Mouse (Mus musculus) CH12.LX (cell line): ENCODE measurements around the gene Zfp334. TPM values are rescaled to one million over a fixed set of nuclear protein-coding genes. Genes with fewer than 3 reads are reported as not detected.

Source experiments
- DNase-seq: peaks from one replicate; pipeline ENCODE4 v3.0.0-alpha.2; 2013; ENCODE audit errors: extremely low read depth
- H3K27ac ChIP-seq: 2 replicates; pipeline ENCODE4 v1.5.1; 2012; ENCODE audit warnings: low read depth, mild to moderate bottlenecking, control low read depth, moderate library complexity; ENCODE audit not compliant: insufficient read depth
- H3K27me3 ChIP-seq: replicated peaks from 2 replicates; pipeline ENCODE3; 2012; ENCODE audit warnings: inconsistent platforms
- H3K36me3 ChIP-seq, 2 experiments: replicated peaks in 1 of 2; 2 replicates each; pipeline versions ENCODE3 to v1.6.1; 2012; ENCODE audit warnings: inconsistent platforms in 1 of 2, low read length in 1 of 2, mild to moderate bottlenecking in 1 of 2, mixed read lengths in 1 of 2, moderate library complexity in 1 of 2; ENCODE audit not compliant: control insufficient read depth in 1 of 2, insufficient read depth in 1 of 2
- H3K4me1 ChIP-seq, 2 experiments: 2 replicates each; pipeline ENCODE4 v1.6.1; 2012; ENCODE audit warnings: inconsistent platforms in 1 of 2, moderate library complexity in 1 of 2; ENCODE audit not compliant: insufficient read depth in 2 of 2, control insufficient read depth in 1 of 2
- H3K4me2 ChIP-seq: 2 replicates; pipeline ENCODE4 v1.6.1; 2012; ENCODE audit warnings: low read depth, mild to moderate bottlenecking, control low read depth; ENCODE audit not compliant: poor library complexity, insufficient read depth, severe bottlenecking
- H3K4me3 ChIP-seq, 3 experiments: fragments of 150-350 bp in 1 of 3; sonication (generic) in 1 of 3; replicated peaks in 1 of 3; 2 replicates each; pipeline versions ENCODE3 to v1.5.1; 2011 to 2012; ENCODE audit warnings: low read depth in 2 of 3, low read length in 2 of 3, mild to moderate bottlenecking in 2 of 3, moderate library complexity in 2 of 3, control low read depth in 1 of 3, improper control_type of control experiment in 1 of 3, inconsistent platforms in 1 of 3, mixed read lengths in 1 of 3; ENCODE audit not compliant: poor library complexity in 1 of 3
- H3K79me2 ChIP-seq: replicated peaks from 2 replicates; pipeline ENCODE4 v1.6.1; 2012; ENCODE audit warnings: mild to moderate bottlenecking, moderate library complexity; ENCODE audit not compliant: control insufficient read depth, poor library complexity, insufficient read depth, severe bottlenecking; ENCODE audit errors: extremely low read depth
- H3K9ac ChIP-seq: 2 replicates; pipeline ENCODE4 v1.6.1; 2012; ENCODE audit warnings: low read depth, mild to moderate bottlenecking, control low read depth, moderate library complexity; ENCODE audit not compliant: insufficient read depth
- H3K9me3 ChIP-seq: replicated peaks from 2 replicates; pipeline ENCODE3; 2012; ENCODE audit warnings: low read length, inconsistent platforms, mixed read lengths
- BHLHE40 ChIP-seq: IDR thresholded peaks from 2 replicates; pipeline ENCODE4 v1.6.1; 2011; ENCODE audit warnings: mild to moderate bottlenecking, low read depth, low read length, improper control_type of control experiment
- CTCF ChIP-seq, 2 experiments: IDR thresholded peaks in 1 of 2; conservative IDR thresholded peaks in 1 of 2; 2 replicates each; pipeline ENCODE4 v1.5.1; 2011 to 2012; ENCODE audit warnings: low read depth in 2 of 2, low read length in 2 of 2, improper control_type of control experiment in 1 of 2, inconsistent platforms in 1 of 2, mild to moderate bottlenecking in 1 of 2, moderate library complexity in 1 of 2
- ETS1 ChIP-seq: conservative IDR thresholded peaks from 2 replicates; pipeline ENCODE4 v1.6.1; 2012; ENCODE audit warnings: low read depth, mild to moderate bottlenecking, inconsistent platforms, low read length, improper control_type of control experiment, moderate library complexity
- GABPA ChIP-seq: IDR thresholded peaks from 2 replicates; pipeline ENCODE4 v1.6.1; 2012; ENCODE audit warnings: low read depth, low read length, improper control_type of control experiment, inconsistent platforms; ENCODE audit not compliant: insufficient replicate concordance
- IRF4 ChIP-seq: IDR thresholded peaks from 2 replicates; pipeline ENCODE4 v1.6.1; 2014; ENCODE audit warnings: low read depth, mild to moderate bottlenecking, inconsistent platforms, low read length, improper control_type of control experiment
- JUN ChIP-seq: IDR thresholded peaks from 2 replicates; pipeline ENCODE4 v1.6.1; 2011; ENCODE audit warnings: low read depth, mild to moderate bottlenecking, low read length, improper control_type of control experiment, moderate library complexity; ENCODE audit not compliant: insufficient read depth
- KAT2A ChIP-seq: IDR thresholded peaks from 2 replicates; pipeline ENCODE4 v1.6.1; 2012; ENCODE audit warnings: low read length, improper control_type of control experiment, inconsistent platforms; ENCODE audit not compliant: insufficient replicate concordance
- MAFK ChIP-seq: IDR thresholded peaks from 2 replicates; pipeline ENCODE4 v1.6.1; 2011; ENCODE audit warnings: low read length, improper control_type of control experiment; ENCODE audit not compliant: insufficient replicate concordance
- MEF2A ChIP-seq: IDR thresholded peaks from 2 replicates; pipeline ENCODE4 v1.6.1; 2014; ENCODE audit warnings: low read depth, mild to moderate bottlenecking, inconsistent platforms, low read length, improper control_type of control experiment, borderline replicate concordance
- MXI1 ChIP-seq: IDR thresholded peaks from 2 replicates; pipeline ENCODE4 v1.6.1; 2011; ENCODE audit warnings: mild to moderate bottlenecking, low read depth, low read length, improper control_type of control experiment
- MYC ChIP-seq: IDR thresholded peaks from 2 replicates; pipeline ENCODE4 v1.6.1; 2011; ENCODE audit warnings: low read depth, mild to moderate bottlenecking, improper control_type of control experiment, low read length
- PAX5 ChIP-seq: IDR thresholded peaks from 2 replicates; pipeline ENCODE4 v1.6.1; 2012; ENCODE audit warnings: low read length, inconsistent platforms, mixed read lengths
- SIN3A ChIP-seq: IDR thresholded peaks from 2 replicates; pipeline ENCODE4 v1.6.1; 2012; ENCODE audit warnings: low read length, improper control_type of control experiment, inconsistent platforms
- SMC3 ChIP-seq: IDR thresholded peaks from 2 replicates; pipeline ENCODE4 v1.6.1; 2011; ENCODE audit warnings: low read depth, low read length, improper control_type of control experiment
- TBP ChIP-seq: conservative IDR thresholded peaks from 2 replicates; pipeline ENCODE4 v1.6.1; 2011; ENCODE audit warnings: low read depth, low read length, improper control_type of control experiment
- USF2 ChIP-seq: conservative IDR thresholded peaks from 2 replicates; pipeline ENCODE4 v1.6.1; 2011; ENCODE audit warnings: low read depth, low read length, improper control_type of control experiment
- ZKSCAN1 ChIP-seq: IDR thresholded peaks from 2 replicates; pipeline ENCODE4 v1.6.1; 2012; ENCODE audit warnings: low read depth, inconsistent platforms, low read length, improper control_type of control experiment, borderline replicate concordance
- ZMIZ1 ChIP-seq: IDR thresholded peaks from 2 replicates; pipeline ENCODE4 v1.6.1; 2012; ENCODE audit warnings: low read depth, mild to moderate bottlenecking, inconsistent platforms, low read length, improper control_type of control experiment
- ZNF384 ChIP-seq: IDR thresholded peaks from 2 replicates; pipeline ENCODE4 v1.6.1; 2012; ENCODE audit warnings: low read depth, low read length, improper control_type of control experiment, inconsistent platforms
- dilution Hi-C: fragments of 300-500 bp; cut with MboI; formaldehyde crosslinking; loops from 2 replicates; pipeline ENCODE4 v1.14.3; 2020; ENCODE audit warnings: low sequenced_read_pairs; ENCODE audit not compliant: extremely low pct_unique_long_range_greater_than_20kb, extremely low pct_ligation_motif_present
- in situ Hi-C: fragments of 300-500 bp; cut with MboI; formaldehyde crosslinking; loops from 3 replicates; pipeline ENCODE4 v1.14.3; 2019; ENCODE audit warnings: low sequenced_read_pairs, low pct_ligation_motif_present, low pct_unique_long_range_greater_than_20kb, mixed read lengths
- polyA plus RNA-seq: library from polyadenylated mRNA; unstranded; fragments of >175 nt; gene quantifications from 2 replicates; pipeline ENCODE4 v1.2.1, GENCODE M21; 2012; ENCODE audit warnings: low read depth; ENCODE audit not compliant: insufficient read length
- total RNA-seq, 2 experiments: library from RNA; depleted of rRNA; stranded (reverse); fragments of 300-350 nt in 1 of 2; fragments of >200 nt in 1 of 2; gene quantifications; 2 replicates each; pipeline ENCODE4 v1.2.3; 2012 to 2014

Gene Zfp334
- total and polyA plus RNA-seq, 3 experiments = not detected

GRCm38 (mm10) chr2:165326304-165327190 is 61.5 kb downstream of the Zfp334 start, which contains the start of gene Elmo2 (continued):
- TF ChIP-seq MAFK (no peak), SIN3A (peak; percentile 46), TBP (no peak)

GRCm38 (mm10) chr2:165325521-165326303 is 62.3 kb downstream of the Zfp334 start:
- peaks cover 23% of the 10 kb centered on the region for H3K27me3 ChIP-seq
- in situ Hi-C loops = no loop called here
- no peaks in the 10 kb centered on the region for H3K79me2 ChIP-seq

More at GRCm38 (mm10) chr2:165325521-165326303, 62.3 kb downstream of the Zfp334 start:
- no peak for TF ChIP-seq ETS1
- TF ChIP-seq BHLHE40 = no peak
- TF ChIP-seq CTCF (conservative IDR thresholded peaks at IDR 0.05 in 1 of 2, IDR thresholded peaks at IDR 0.05 in 1 of 2; ENCODE audit: low read depth in 2 of 2, low read length in 2 of 2) = no peak
- TF ChIP-seq MEF2A = no peak
- TF ChIP-seq SIN3A = no peak
- no peak for TF ChIP-seq USF2
- TF ChIP-seq PAX5 = no peak
- TF ChIP-seq GABPA = no peak
- TF ChIP-seq SMC3 = no peak
- no peak for TF ChIP-seq IRF4
- no peak for TF ChIP-seq ZKSCAN1
- no peak for TF ChIP-seq KAT2A
- TF ChIP-seq ZNF384 = no peak
- TF ChIP-seq MXI1 = no peak
- TF ChIP-seq JUN = no peak
- TF ChIP-seq ZMIZ1 = no peak
- no peak for TF ChIP-seq MYC
- TF ChIP-seq MAFK = no peak
- Histone ChIP-seq H3K27ac (no peak overlapping the region), H3K4me2 (peak overlapping the region; percentile 53), H3K4me3 (peak overlapping the region; percentile 70 to 85 (median 76)), H3K9me3 (no peaks in the 10 kb centered on the region), H3K36me3 (peaks cover 2 to 18% of the 10 kb centered on the region in 2 experiments), H3K4me1 (peaks cover 9 to 30% of the 10 kb centered on the region in 2 experiments), H3K9ac (peak overlapping the region; percentile 51)
- DNase-seq = no peak
- dilution Hi-C loops = no loop called here

Other genes with a start within 250 kb of the Zfp334 start
- gene Cdh22, start 153.4 kb downstream of the Zfp334 start, total RNA-seq (2012; rRNA removed) = 0.08 TPM in 1 of 2 replicates, not detected in the other
- gene Cdh22, start 153.4 kb downstream of the Zfp334 start, total RNA-seq (2014; rRNA removed) = not detected in 2 replicates
- gene Cdh22, start 153.4 kb downstream of the Zfp334 start, polyA plus RNA-seq = not detected in 2 replicates
- gene Slc35c2, start 100.4 kb downstream of the Zfp334 start, total RNA-seq (2012; rRNA removed) = 45.5 and 49.3 TPM in 2 replicates
- gene Slc35c2, start 100.4 kb downstream of the Zfp334 start, total RNA-seq (2014; rRNA removed) = 41.6 and 55.3 TPM in 2 replicates
- 35.2 and 57.8 TPM in 2 replicates for gene Slc35c2, start 100.4 kb downstream of the Zfp334 start, polyA plus RNA-seq
- gene Elmo2, start 61.8 kb downstream of the Zfp334 start, total RNA-seq (2012; rRNA removed) = 11.7 and 13.2 TPM in 2 replicates
- 9.0 and 9.6 TPM in 2 replicates for gene Elmo2, start 61.8 kb downstream of the Zfp334 start, total RNA-seq (2014; rRNA removed)
- 8.4 and 10.1 TPM in 2 replicates for gene Elmo2, start 61.8 kb downstream of the Zfp334 start, polyA plus RNA-seq
- gene Zfp663, start 19.5 kb downstream of the Zfp334 start, total RNA-seq (2012; rRNA removed) = not detected in 2 replicates
- gene Zfp663, start 19.5 kb downstream of the Zfp334 start, total RNA-seq (2014; rRNA removed) = not detected in 2 replicates
- gene Zfp663, start 19.5 kb downstream of the Zfp334 start, polyA plus RNA-seq = not detected in 2 replicates
- not detected in 2 replicates for gene Ocstamp, start 12.1 kb upstream of the Zfp334 start, total RNA-seq (2012; rRNA removed)
- gene Ocstamp, start 12.1 kb upstream of the Zfp334 start, total RNA-seq (2014; rRNA removed) = not detected in 2 replicates
- gene Ocstamp, start 12.1 kb upstream of the Zfp334 start, polyA plus RNA-seq = not detected in 2 replicates
- not detected in 2 replicates for gene Slc13a3, start 85.0 kb upstream of the Zfp334 start, total RNA-seq (2012; rRNA removed)
- not detected in 2 replicates for gene Slc13a3, start 85.0 kb upstream of the Zfp334 start, total RNA-seq (2014; rRNA removed)
- not detected in 2 replicates for gene Slc13a3, start 85.0 kb upstream of the Zfp334 start, polyA plus RNA-seq
- gene Trp53rka, start 105.1 kb upstream of the Zfp334 start, total RNA-seq (2012; rRNA removed) = 17.5 and 20.3 TPM in 2 replicates
- 12.1 and 13.0 TPM in 2 replicates for gene Trp53rka, start 105.1 kb upstream of the Zfp334 start, total RNA-seq (2014; rRNA removed)
- gene Trp53rka, start 105.1 kb upstream of the Zfp334 start, polyA plus RNA-seq = 14.8 and 16.0 TPM in 2 replicates
- gene Slc2a10, start 115.5 kb upstream of the Zfp334 start, total RNA-seq (2012; rRNA removed) = not detected in 2 replicates
- gene Slc2a10, start 115.5 kb upstream of the Zfp334 start, total RNA-seq (2014; rRNA removed) = not detected in 2 replicates
- not detected in 2 replicates for gene Slc2a10, start 115.5 kb upstream of the Zfp334 start, polyA plus RNA-seq
- not detected in 2 replicates for gene Eya2, start 206.8 kb upstream of the Zfp334 start, total RNA-seq (2012; rRNA removed)
- not detected in 2 replicates for gene Eya2, start 206.8 kb upstream of the Zfp334 start, total RNA-seq (2014; rRNA removed)
- gene Eya2, start 206.8 kb upstream of the Zfp334 start, polyA plus RNA-seq = not detected in 2 replicates